Mouse (Mus musculus): Measurements from ENCODE around the gene Phlda3. TPM values are rescaled to one million over a fixed set of nuclear protein-coding genes. Genes with fewer than 3 reads are reported as not detected.

The Phlda3 gene
- 18.4 TPM for polyA plus RNA-seq (2014; fragmentation: Illumina TruSeq; extraction: RNeasy Lipid Tissue Mini Kit (QIAGEN cat#74804); ENCODE audit: low read depth, low replicate concordance)

GRCm38 (mm10) chr1:135765645-135766591, at the start of gene Phlda3:
TSS of gene Phlda3 (plus strand) at chr1:135766119.

DNA sequence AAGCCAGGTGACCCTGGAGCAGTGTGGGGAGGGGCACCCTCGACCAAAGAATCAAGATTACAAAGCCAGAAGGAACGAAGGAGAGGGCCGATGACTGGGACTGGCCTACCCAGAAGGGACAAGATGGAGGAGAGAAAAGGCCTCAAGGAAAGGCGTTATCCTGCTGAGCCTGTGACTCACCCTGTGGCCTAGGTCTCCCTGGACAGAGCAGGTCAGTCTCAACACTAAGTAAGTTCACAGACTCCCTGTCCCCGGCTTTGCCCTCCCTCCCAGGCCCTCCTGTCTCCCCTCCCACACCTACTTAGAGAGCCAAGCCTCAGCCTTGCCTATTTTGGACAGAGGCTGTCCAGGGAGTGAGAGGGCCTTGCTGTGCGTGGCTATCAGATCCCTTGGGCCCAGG, 45.9 kb upstream of the Phlda3 start, which contains the start of gene Csrp1:
Gene Csrp1 (plus strand): TSS at position 79 of the 400 bp plus-strand sequence.

DNA sequence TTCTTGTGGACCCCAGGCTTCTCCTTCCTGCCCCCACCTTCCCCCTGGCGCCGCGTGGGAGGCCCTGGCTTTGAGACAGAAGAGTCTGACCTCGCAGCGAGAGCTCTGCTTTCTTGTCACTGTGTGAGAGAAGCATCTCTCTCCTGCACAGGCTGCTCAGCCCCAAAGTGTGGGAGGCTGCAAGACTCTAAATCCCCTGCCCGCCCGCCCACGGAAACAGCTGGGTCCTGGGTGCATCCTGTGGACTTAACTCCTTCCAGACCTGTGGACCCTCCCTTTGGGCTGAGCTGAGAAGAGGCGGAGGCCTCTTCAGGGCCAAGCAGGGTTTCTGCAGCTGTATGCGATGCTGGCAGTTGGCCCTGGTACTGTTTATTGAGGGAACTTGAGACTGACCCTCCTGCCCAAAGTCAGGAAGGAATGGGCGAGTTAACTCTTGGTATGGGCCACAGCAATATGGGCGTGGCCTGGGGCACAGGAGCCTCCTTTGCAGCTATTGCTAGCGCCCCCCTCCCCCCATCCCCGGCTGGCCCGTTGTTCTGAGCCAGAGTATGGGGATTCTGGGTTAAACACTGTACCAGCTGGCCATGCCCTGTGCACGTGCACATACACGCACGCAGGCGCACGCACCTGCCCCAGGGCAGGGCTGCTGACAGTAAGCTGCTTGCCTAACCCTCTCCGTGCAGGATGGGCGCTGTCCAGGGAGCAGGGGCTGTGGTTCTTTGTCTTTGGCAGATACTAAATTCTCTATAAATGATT, 13.0 kb downstream of the Phlda3 start, which contains the start of gene Tnni1:
Gene Tnni1 (plus strand): TSS at position 655 of the 756 bp plus-strand sequence.

DNA sequence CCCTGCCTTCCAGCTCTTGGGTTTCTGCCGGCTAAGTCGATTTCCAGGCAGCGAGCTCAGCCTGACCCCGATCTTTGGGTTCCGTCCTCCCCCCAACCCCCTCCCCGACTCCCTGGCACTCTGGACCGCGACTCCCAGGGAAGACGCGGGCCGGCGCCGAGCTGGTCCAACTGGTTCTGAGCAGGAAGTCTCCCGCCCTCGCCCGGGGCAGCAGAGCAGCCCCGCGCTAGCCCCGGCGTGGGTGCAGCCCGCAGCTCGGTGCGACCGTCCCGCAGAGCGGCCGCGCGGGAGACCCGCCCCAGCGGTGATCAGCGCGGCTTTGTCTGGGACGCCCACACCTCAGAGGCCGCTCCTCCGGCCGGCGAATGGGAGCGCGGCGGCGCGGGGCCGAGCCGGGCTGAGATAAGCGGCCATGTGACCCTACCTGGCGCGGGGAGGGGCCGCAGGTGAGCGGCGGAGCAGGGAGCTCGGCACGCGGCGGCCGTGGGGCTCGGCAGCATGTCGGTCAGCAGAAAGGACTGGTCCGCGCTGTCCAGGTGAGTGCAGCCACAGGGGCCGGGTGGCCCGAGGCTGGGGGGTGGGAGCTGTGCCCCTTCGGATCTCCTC, 52.7 kb downstream of the Phlda3 start, which contains the start of gene Lad1:
Gene Lad1 (plus strand): TSS at position 118 of the 606 bp plus-strand sequence.

Other genes starting within 250 kb of the Phlda3 start
- gene Nav1, start 158.8 kb upstream of the Phlda3 start, polyA plus RNA-seq (2014; fragmentation: Illumina TruSeq; extraction: RNeasy Lipid Tissue Mini Kit (QIAGEN cat#74804); ENCODE audit: low read depth, low replicate concordance): 17.4 TPM
- 69.7 TPM for gene Csrp1, start 46.1 kb upstream of the Phlda3 start, polyA plus RNA-seq (2014; fragmentation: Illumina TruSeq; extraction: RNeasy Lipid Tissue Mini Kit (QIAGEN cat#74804); ENCODE audit: low read depth, low replicate concordance)
- 2.1 TPM for gene Tnni1, start 13.3 kb downstream of the Phlda3 start, polyA plus RNA-seq (2014; fragmentation: Illumina TruSeq; extraction: RNeasy Lipid Tissue Mini Kit (QIAGEN cat#74804); ENCODE audit: low read depth, low replicate concordance)
- gene Lad1, start 52.5 kb downstream of the Phlda3 start, polyA plus RNA-seq (2014; fragmentation: Illumina TruSeq; extraction: RNeasy Lipid Tissue Mini Kit (QIAGEN cat#74804); ENCODE audit: low read depth, low replicate concordance): 15.4 TPM
- gene Tnnt2, start 70.2 kb downstream of the Phlda3 start, polyA plus RNA-seq (2014; fragmentation: Illumina TruSeq; extraction: RNeasy Lipid Tissue Mini Kit (QIAGEN cat#74804); ENCODE audit: low read depth, low replicate concordance): 15,626 TPM
- not detected for gene Pkp1, start 153.1 kb downstream of the Phlda3 start, polyA plus RNA-seq (2014; fragmentation: Illumina TruSeq; extraction: RNeasy Lipid Tissue Mini Kit (QIAGEN cat#74804); ENCODE audit: low read depth, low replicate concordance)
- gene Igfn1, start 240.2 kb downstream of the Phlda3 start, polyA plus RNA-seq (2014; fragmentation: Illumina TruSeq; extraction: RNeasy Lipid Tissue Mini Kit (QIAGEN cat#74804); ENCODE audit: low read depth, low replicate concordance): not detected
- gene Tmem9, start 242.0 kb downstream of the Phlda3 start, polyA plus RNA-seq (2014; fragmentation: Illumina TruSeq; extraction: RNeasy Lipid Tissue Mini Kit (QIAGEN cat#74804); ENCODE audit: low read depth, low replicate concordance): 14.8 TPM

Data from heart, adult 10 weeks (tissue).